Mouse (Mus musculus) left cerebral cortex, adult 9 months (tissue): ENCODE data around the gene Creb5.

ENCODE experiments used
- DNase-seq, 2 experiments: peaks; one replicate each; pipeline ENCODE4 v3.0.0; 2022; ENCODE audit warnings: low spot score in 2 of 2

Gene Creb5

DNA sequence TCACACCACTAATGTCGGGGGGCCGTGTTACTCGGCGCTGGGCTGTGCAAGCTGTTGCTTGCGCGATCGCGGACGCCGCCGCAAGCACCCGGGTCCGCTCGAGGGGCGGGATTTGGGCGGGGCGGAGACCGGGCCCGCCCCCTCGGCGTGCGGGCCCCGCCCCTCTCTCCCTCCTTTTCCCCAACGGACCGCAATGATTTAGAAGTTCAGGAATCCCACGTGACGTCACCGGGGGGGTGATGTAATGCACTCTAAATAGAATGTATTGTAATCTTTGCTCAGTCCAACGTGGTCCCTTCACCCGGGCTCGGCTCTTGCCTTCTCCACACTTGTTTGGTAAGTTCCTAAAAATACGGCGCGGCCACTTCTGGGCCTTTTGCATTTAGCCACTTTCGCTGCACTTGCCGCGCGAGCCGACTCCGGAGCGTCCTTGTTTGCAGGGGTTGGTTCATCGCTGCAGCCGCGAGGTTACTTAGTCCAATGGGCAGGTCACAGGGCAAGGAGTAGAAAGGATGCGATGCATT, at the start of gene Creb5:
Gene Creb5, plus strand, starts transcription at position 233 of the 524 bp plus-strand sequence.
- peak in 1 of 2 experiments; percentile 78 for DNase-seq

DNA sequence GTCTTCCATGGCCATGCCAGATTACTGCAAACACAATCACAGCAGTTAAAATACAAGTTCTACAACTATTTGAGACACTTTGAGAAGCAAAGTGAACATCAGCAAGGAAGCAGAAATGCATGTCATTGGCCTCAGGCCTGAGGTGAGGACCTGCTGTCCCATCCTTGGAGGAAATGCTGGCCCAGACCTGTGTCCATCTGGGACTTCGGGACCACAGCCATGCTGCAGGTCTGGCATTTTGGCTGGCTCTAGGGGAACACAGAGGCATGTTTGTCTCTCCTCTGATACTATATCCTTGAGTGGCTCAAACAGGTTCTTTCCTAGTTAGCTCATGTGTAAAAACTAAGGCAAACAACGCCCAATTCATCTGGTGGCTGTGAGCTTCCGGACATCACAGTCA, 27.2 kb upstream of the Creb5 start:
- DNase-seq = no peak

DNA sequence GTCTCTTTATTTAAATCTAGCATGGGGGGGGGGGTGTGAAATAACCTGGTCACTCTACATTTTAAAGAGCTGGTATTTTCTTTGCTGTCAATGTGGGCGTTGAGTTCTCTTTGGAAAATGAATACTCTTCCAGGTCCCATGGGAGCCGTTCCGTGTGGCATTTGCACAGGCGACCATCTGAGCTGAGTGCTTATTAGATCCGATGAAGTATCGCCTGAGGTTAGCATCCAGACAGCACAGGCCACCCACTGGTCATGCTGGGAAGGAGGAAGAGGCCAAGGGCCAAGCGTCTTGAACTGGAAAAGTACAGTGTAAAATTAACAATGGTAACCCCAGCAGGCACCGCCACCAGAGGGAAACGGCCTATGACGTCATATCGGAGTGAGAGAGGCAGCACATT, 24.7 kb upstream of the Creb5 start:
- no peak for DNase-seq

DNA sequence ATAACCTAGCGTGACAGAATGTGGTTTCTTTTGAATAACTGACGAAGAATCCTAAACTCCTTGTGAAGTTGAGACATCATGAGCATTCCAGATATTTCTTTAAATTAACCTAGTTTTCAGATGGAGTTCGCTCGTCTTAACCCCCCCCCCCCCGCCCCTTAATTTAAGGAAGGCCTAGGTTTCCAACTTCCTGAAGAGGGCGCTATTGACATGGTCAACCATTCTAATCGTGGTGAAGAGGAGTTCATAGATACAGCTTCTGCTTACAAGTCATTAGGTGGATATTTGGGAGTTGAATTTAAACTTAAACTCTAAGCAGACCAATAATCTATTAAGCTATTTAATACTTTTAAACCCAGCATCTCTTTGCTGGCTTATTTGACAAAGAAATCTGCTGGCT, 20.0 kb upstream of the Creb5 start:
- no peak for DNase-seq

DNA sequence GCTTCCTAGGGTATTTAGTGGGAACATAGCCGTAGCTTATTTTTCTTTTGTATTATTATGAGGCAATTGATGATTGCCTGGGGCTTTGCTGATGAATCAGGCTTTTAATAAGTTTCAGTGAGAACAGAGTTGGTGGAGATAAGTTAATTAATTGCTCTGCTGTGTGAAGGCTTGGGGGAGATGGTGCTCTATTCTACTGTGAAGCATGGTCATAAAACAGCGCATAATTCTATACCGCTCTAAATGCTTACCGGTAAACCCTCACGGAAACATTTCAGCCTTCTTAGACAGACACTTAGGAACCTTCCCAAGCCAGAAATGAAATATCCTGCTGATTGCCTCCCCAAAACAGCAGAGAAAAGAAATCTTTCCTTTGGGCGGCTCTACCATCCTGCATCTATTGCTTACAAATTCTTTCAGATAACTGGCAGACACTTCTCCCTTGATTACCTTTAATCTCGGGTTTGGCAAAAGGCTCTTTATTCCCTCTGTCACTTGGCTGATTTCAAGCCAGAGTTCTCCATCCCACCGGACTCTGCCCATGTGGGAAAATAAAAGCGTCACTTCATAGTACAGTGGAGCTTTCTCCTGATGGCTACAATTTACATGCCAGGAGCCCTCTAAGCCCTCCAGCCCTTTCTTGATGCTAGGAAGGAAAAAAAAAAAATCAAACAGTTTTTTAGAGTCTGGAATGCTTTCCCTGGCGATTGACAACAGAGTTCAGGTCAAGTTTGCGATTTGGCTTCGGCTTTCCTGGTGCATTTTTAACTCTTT, 19.2 kb upstream of the Creb5 start:
- no peak for DNase-seq

DNA sequence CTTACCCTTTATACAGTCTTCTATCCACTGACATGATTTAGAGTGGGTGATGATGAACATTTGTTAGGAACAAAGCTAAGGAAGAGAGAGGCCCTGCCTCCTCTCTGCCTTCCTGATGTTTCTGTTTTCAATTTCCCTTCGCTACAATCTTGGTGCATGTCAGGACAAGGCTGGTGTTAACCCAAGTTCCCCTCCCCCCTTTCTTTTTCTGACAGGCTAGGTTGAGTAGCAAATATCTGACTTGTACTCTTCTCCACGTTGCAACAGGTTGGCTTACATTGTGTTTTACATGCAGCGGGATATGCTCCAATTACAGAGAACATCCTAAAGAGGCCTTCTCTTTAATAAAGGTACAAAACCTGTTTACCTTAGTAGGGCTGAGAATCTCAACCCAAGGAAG, 15.9 kb upstream of the Creb5 start:
- DNase-seq = no peak

DNA sequence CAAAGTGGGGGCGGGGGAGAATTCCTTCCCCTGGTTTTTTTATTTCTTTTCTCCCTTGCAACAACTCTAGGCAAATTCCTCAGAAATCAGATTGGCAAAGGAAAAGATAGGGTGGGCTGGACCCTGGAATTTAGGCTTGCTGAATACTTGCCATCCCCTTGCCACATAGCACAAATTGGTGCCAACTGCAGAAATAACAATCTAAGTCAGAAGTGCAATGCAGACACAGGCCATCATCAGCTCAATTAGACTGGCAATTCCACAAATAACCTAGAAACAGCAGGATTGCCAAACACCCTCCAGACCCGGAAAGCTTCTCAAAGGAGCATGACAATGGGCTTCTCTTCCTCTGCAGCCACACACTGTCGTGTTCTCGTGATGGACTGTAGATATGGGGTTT, 15.4 kb upstream of the Creb5 start:
- no peak for DNase-seq

DNA sequence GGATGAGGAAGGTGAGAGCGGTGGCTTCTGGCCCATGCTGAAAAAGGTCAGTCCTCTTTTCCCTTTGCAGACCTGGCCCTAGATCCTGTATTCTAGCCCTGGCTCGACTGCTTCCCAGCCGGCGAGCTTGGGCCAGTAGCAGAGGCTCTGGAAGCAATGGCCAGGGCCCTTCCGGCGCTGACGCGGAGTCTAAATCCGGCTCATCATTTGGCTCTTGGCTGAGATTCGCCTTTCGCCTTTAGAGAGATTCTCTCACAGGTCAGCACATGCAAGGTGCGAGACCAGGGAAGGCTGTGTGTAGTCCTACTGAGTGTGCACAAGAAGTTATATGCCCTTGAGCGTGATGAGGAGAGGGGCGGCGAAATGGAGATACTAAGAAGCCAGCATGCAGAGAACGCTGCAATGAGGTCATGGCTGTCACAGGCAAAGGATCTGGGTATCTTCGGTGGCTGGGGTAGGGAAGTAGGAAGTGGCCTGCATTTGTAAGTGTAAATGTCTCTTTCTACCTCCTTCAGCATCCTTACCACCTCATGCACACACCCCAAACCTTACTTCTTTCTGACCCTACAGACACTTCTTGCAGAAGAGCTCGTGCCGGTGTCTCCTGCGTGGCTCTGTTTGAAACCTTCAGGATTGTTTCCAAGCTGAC, 557 bp upstream of the Creb5 start:
- no peak for DNase-seq

DNA sequence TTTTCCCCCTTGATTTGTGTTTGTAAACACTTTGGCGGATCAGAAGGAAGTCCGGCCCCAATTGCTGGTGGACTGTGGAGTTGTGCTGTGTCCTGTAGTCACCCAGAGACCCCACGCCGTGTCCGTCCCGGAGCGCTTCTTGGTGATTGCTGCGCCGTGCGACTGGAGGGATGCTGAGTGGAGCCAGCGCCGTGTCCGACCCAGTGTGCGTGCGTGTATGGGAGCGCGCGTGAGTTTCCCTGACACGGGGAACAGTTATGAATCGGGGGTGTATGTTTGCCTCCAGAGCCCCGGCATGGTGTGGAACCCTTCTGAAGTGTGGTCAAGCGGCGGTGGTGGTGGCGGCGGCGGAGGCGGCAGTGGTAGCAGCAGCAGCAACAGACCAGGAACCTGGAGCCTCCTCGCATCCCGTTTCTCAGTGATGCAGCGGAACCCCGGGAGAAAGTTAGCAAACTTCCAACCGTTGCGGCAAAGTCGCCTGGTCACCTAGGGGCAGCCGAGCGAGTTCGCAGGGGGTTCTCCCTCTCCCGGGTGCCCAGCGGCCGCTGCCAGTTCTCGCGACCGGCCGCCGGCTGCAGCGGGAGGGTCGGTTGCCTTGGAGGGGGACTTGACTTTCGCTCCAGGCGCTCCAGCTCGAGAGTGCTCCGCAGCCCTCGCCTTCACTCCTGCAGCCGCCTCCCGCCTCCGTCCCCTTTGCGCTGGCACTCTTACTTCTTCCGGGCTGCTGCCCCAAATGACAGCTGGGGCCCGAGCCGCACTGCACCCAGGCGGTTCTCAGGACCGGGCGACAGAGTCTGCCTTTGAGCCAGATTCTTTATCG, 702 bp downstream of the Creb5 start:
- peak in 1 of 2 experiments; percentile 6 for DNase-seq

DNA sequence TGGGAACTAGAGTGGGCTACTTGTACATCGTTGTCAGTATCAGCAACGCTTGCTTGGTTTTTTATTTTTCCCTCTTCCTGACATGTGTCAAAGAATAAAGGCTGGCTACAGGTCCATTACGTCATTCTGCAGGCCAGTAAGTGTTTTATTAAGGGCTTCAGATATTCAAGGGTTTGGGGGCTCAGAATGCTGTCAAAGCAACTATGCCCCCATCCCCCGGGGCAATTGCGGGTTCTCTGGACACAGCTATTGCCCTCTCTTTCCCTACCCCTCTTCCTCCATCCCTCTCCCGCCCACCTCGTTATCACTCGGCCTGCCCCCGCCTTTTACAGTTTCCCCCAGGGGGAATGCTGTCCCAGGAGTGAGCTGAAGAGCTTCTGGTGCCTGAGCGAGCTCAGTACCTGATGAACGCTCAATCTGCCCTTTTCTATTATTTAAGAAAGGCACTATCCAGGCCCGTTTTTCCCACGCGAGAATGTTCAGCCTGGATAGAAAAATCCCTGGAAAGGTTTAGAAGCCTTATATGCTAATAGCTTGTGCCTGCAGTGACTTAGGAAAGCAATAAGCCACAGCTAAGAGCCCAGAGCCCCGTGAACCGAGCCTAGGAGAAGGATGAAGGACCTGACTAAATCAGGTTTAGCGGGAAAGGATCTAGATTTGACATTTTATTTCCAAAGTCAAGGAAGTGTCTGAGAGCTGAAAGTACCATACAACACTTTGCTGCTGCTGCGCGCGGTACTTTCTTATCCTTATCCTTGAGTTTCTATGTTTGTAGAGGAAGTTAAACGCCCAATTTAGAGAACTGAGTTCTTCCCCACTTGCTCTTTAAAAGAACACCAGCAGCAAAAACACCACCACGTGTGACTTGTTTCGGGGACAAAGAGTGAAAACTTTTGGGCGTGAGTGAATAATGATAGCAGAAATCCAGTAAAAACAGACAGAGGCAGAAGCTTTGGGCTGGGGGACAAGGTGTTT, 1.8 kb downstream of the Creb5 start:
- no peak for DNase-seq

DNA sequence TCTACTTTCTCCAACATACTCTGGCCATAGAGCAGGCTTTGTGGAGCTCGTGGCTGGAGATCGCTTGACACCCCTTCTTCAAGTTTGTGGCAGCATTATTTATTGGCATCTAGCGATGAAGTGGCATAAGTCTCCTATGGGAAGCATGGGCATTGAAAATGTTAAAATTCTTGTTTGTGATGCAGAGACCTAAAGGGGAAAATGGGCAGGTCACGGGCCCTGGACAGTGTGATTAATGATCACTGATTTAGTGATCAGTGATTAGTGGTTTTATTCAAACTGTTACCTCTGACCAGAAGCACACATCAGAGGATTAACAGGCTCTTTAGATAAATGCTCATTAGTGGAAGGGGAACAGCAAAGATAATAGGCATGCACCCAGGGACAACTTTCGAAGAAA, 2.6 kb downstream of the Creb5 start:
- no peak for DNase-seq

DNA sequence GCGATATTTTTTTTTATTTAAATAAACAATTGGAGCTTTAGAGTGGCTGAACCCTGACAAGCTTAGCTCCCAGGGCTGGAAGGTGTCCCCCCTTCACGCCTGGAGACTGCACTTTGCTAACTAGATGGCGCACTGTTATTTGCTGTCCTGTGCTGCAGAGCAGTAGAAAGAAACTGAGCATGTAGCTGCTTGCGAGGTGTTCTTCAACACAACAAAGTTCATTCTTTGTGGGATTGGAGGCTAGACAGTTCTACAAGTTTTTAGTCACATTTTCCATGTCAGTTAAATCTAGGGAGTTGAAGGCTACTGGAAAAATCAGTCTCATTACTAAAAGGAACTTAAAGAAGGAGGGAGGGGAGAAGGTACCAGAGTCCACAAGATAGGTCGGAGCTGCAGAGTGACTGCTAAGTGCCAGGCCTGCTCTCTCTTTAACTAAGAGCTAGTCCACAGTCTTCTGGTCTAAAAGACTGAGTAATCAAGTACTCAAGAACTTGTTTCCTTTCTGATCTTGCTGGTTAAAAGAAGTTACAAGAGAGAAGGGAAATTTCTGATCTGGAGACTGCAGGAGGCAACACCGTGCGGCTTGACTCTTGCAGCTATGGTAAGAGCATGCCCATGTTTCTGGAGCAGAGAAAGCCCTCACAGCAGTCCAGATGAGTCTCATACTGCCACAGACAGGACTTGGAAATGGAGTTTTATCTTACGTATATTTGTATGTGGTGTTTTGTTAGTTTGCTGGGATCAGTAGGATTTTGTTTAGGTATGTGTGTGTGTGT, 3.3 kb downstream of the Creb5 start:
- DNase-seq = no peak

DNA sequence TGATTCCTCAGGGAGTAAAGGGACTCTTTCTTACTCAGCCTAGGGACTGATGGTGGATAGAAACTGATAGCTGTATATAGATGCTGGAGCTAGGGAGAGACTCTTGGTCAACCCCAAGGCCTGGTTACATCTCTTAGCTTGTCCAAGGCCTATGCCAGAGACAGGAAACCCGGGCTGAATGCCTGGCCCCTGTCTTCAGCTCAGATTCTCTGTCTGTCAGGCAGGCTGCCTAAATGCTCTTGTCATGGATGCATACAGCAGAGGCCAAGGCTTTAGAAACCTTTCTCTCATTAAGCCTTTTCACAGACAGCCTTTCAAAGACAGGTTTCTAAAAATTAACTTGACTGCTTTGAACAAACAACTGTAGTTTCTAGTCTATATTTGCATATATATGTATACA, 5.9 kb downstream of the Creb5 start:
- DNase-seq = no peak

DNA sequence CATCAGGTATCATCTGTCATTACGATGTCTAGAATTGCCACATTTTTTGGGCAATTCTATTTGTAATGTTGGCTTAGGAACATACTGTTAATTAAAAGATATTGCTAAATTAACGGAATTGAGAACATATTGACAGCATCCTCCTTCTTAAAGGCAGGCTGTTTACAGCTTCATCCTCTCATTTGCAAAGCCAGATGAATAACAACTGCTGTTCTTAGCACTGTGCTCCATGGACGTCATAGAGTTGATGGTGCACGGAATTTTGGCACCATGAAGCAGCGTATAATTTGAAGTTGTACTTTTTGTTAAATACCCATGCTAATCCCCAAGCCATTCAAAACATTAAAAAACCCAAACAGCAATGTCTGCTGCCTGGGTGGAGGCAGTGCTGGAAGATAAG, 10.8 kb downstream of the Creb5 start:
- DNase-seq = no peak

DNA sequence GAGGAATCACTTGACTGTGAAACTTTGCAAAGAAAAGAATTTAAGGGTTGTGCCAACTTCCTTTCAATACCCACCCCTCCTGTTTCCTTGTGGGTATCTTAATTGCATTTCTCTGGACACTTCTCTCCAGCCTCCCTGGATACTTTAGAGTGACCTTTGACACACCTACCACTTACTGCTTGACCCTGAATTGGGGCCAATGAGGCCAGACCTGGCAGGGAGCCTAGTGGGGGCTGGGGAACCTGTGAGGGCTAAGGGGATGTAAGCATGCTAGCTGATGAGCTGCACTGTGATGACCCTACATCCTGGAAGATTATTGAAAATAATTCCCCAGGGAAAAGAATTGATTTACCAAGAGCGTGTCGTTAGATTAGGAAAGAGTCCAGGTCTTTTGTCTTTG, 17.1 kb downstream of the Creb5 start:
- DNase-seq = no peak

DNA sequence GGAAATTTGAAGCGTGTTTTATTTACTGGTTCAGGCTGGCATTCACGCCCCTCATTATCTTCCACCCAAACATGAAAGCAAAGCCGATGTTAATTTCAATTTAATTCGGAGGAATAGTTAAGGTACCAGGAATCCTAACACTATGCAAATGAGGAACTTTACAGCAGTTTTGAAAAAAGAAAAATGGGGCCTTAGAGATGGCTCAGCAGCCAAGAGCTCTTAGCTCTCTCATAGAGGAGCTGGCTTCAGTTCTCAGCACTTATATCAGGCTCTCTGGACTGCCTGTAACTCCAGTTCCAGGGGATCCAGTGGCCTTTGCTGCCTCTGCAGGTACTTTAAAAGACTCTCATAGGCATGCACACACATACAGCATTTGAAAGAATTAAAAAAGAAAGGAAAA, 19.1 kb downstream of the Creb5 start:
- no peak for DNase-seq

DNA sequence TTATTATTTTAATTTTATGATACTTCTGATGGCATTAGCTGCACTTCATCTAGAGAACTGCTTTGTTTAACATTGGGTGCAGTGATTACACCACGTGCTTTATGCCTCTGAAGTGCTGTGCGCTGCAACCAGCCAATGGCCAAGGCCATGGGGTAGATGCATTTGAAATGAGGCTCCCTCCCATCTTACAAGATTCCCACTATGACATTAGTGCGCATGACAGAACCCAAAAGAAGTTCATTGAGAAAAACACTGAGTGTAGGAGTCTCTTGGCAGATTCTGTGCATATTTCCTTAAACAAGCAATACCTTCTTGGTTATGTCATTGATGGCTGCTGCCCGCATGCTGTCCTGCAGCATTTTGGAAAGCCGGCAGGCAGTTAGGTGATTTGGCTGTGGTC, 19.6 kb downstream of the Creb5 start:
- no peak for DNase-seq

DNA sequence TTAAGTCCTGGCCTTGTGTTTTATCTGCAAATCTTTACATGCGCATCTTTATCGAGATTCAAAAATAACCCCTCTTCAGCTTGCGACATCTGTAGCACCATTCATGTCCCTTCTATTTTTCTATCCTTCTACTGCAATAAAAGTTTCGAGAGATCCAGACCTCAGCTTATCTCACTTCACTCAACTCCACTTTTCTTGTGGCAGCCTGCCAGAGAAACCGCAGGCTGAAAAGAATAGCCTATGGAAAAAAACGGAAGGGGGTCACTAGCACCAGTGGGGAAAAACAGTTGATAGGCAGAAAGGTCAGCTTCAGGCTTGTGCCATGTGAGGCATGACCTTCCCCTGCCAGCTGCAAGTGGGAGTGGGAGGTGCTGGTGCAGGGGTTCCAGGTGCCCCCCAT, 21.6 kb downstream of the Creb5 start:
- no peak for DNase-seq

DNA sequence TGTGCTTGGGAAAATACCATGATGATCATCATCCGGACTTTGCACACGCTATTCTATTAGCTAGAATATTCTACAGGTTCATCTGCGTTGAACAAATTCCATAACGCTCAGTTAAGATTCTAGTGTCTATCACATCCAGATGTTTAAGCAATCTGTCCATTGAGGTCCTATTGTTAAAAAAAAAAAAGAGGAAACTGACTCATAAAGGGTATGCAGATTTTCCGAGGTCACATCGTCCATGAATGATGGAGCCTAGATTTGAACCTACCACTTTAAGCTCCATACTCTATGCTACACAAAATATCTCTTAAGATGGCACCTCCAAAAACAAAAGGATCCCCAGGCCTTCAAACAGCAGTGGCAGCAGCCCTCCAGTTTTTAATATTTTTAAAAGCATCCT, 26.5 kb downstream of the Creb5 start:
- DNase-seq = no peak

DNA sequence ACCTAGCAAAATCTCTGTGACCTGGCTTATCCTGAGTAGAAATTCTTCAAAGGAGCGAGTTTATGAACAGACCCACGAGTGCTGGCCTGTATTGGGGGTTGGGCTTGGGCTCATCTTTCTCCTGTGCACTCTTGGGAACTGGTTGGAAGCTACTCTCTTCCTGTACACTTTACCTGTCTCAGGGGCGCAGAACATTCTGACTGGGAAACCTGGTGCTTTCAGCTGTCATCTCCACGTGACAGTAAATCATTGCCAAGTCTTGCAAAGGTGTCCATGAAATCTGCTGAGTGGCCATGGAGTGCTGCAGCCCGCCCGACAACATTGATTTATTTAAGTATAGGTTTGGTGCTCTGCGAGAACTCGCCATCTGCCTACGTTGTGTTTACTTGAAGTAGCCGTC, 27.1 kb downstream of the Creb5 start:
- no peak for DNase-seq
